Mouse (Mus musculus) bone marrow macrophage, adult 2 months (primary cell): ENCODE data around the gene Lrrc30.

ENCODE experiments used
- CTCF ChIP-seq: IDR thresholded peaks from 2 replicates; pipeline ENCODE4 v1.5.1; 2012; ENCODE audit warnings: low read depth, mild to moderate bottlenecking, low read length, moderate library complexity
- POLR2A ChIP-seq: IDR thresholded peaks from 2 replicates; pipeline ENCODE4 v1.6.1; 2012; ENCODE audit warnings: mild to moderate bottlenecking, low read depth, low read length, borderline replicate concordance

DNA sequence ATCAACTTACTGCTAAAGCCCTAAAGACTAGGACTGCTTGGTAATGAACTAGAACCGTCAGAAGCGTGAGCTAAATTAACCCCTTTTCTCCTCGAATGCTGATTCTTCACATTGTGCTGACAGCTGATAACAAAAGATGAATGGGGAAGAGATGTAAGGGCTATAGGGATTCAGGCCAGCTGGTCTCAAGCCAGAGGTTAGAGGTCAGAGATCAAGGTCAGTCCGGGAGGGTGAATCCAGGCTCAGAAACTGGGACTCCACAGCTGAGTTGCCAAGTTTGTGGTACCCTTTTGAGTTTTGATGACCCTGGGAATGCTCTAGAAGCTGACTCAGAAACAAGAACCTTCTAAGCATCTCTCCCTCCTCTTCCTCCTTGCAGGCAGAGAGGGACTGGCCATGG lies 28.1 kb downstream of the Lrrc30 start:
- TF ChIP-seq CTCF: no peak
- TF ChIP-seq POLR2A: no peak
